Mouse (Mus musculus): ENCODE results near the gene Chsy1. TPM values are rescaled to one million over a fixed set of nuclear protein-coding genes. Genes with fewer than 3 reads are reported as not detected.

Gene Chsy1
- polyA plus RNA-seq, 1 experiment from 2014 or later, result 34.4 TPM

- Histone ChIP-seq H3K36me3 (ENCODE audit: control insufficient read depth, insufficient read depth, low read length) (no peaks in the 10 kb centered on the region), H3K4me3 (ENCODE audit: low read depth, low read length) (no peak overlapping the region), H3K9ac (ENCODE audit: low read depth, low read length) (no peak overlapping the region), H3K27ac (replicated peaks; ENCODE audit: low read depth, low read length) (no peak overlapping the region), H3K27me3 (replicated peaks; ENCODE audit: control insufficient read depth, insufficient read depth, low read length) (no peaks in the 10 kb centered on the region), H3K9me3 (ENCODE audit: control insufficient read depth, low read length) (peaks cover 10% of the 10 kb centered on the region), H3K4me1 (ENCODE audit: control insufficient read depth, insufficient read depth, low read length) (peaks cover 8% of the 10 kb centered on the region; the same call in 1 of the 2 replicates), H3K4me2 (ENCODE audit: low read depth, low read length) (no peak overlapping the region)
- WGBS, result 81% methylated on average over 3 of the region's 3 CpGs
- DNase-seq (ENCODE audit: low spot score), result no peak
- no peak for ATAC-seq (ENCODE audit: low read depth)
Measured at GRCm38 (mm10) chr7:66200383-66200782, 91.1 kb downstream of the Chsy1 start.

GRCm38 (mm10) chr7:66200791-66201450, 91.6 kb downstream of the Chsy1 start:
- ATAC-seq (ENCODE audit: low read depth), result peak; percentile 53; the same call in 1 of the 2 replicates

GRCm38 (mm10) chr7:66201657-66202056, 92.3 kb downstream of the Chsy1 start:
- Histone ChIP-seq H3K9me3 (ENCODE audit: control insufficient read depth, low read length) (peaks cover 10% of the 10 kb centered on the region), H3K27ac (replicated peaks; ENCODE audit: low read depth, low read length) (no peak overlapping the region), H3K4me1 (ENCODE audit: control insufficient read depth, insufficient read depth, low read length) (peaks cover 8% of the 10 kb centered on the region; the same call in 1 of the 2 replicates), H3K9ac (ENCODE audit: low read depth, low read length) (no peak overlapping the region), H3K36me3 (ENCODE audit: control insufficient read depth, insufficient read depth, low read length) (no peaks in the 10 kb centered on the region), H3K27me3 (replicated peaks; ENCODE audit: control insufficient read depth, insufficient read depth, low read length) (no peaks in the 10 kb centered on the region), H3K4me3 (ENCODE audit: low read depth, low read length) (no peak overlapping the region), H3K4me2 (ENCODE audit: low read depth, low read length) (no peak overlapping the region)
- ATAC-seq (ENCODE audit: low read depth) (no peak), DNase-seq (ENCODE audit: low spot score) (no peak)
- 81% methylated on average over 2 of the region's 2 CpGs for WGBS

More at GRCm38 (mm10) chr7:66200791-66201450, 91.6 kb downstream of the Chsy1 start:
- Histone ChIP-seq H3K9ac (ENCODE audit: low read depth, low read length) (no peak overlapping the region), H3K27ac (replicated peaks; ENCODE audit: low read depth, low read length) (no peak overlapping the region; the same call in 1 of the 2 replicates), H3K9me3 (ENCODE audit: control insufficient read depth, low read length) (peaks cover 10% of the 10 kb centered on the region), H3K4me2 (ENCODE audit: low read depth, low read length) (no peak overlapping the region), H3K36me3 (ENCODE audit: control insufficient read depth, insufficient read depth, low read length) (no peaks in the 10 kb centered on the region), H3K27me3 (replicated peaks; ENCODE audit: control insufficient read depth, insufficient read depth, low read length) (no peaks in the 10 kb centered on the region), H3K4me1 (ENCODE audit: control insufficient read depth, insufficient read depth, low read length) (peaks cover 8% of the 10 kb centered on the region; the same call in 1 of the 2 replicates), H3K4me3 (ENCODE audit: low read depth, low read length) (no peak overlapping the region)
- peak; percentile 50 for DNase-seq (ENCODE audit: low spot score)
- WGBS, result 28% methylated on average over 8 of the region's 8 CpGs

GRCm38 (mm10) chr7:66209920-66210319, 100.6 kb downstream of the Chsy1 start:
- ATAC-seq (ENCODE audit: low read depth) (no peak), DNase-seq (ENCODE audit: low spot score) (no peak)
- Histone ChIP-seq H3K27ac (replicated peaks; ENCODE audit: low read depth, low read length) (no peak overlapping the region), H3K4me3 (ENCODE audit: low read depth, low read length) (no peak overlapping the region), H3K4me2 (ENCODE audit: low read depth, low read length) (no peak overlapping the region), H3K36me3 (ENCODE audit: control insufficient read depth, insufficient read depth, low read length) (no peaks in the 10 kb centered on the region), H3K4me1 (ENCODE audit: control insufficient read depth, insufficient read depth, low read length) (no peaks in the 10 kb centered on the region), H3K9ac (ENCODE audit: low read depth, low read length) (no peak overlapping the region), H3K27me3 (replicated peaks; ENCODE audit: control insufficient read depth, insufficient read depth, low read length) (no peaks in the 10 kb centered on the region), H3K9me3 (ENCODE audit: control insufficient read depth, low read length) (peaks cover 12% of the 10 kb centered on the region)
- 69% methylated on average over 2 of the region's 2 CpGs for WGBS

GRCm38 (mm10) chr7:66212887-66213286, 103.6 kb downstream of the Chsy1 start:
- no peak overlapping the region for H3K9ac ChIP-seq (ENCODE audit: low read depth, low read length)
- no peaks in the 10 kb centered on the region for H3K27me3 ChIP-seq (replicated peaks; ENCODE audit: control insufficient read depth, insufficient read depth, low read length)
- no peak overlapping the region for H3K4me2 ChIP-seq (ENCODE audit: low read depth, low read length)
- H3K27ac ChIP-seq (replicated peaks; ENCODE audit: low read depth, low read length), result no peak overlapping the region
- H3K4me3 ChIP-seq (ENCODE audit: low read depth, low read length), result no peak overlapping the region
- no peaks in the 10 kb centered on the region for H3K36me3 ChIP-seq (ENCODE audit: control insufficient read depth, insufficient read depth, low read length)
- H3K9me3 ChIP-seq (ENCODE audit: control insufficient read depth, low read length), result peaks cover under 1% of the 10 kb centered on the region
- ATAC-seq (ENCODE audit: low read depth), result no peak
- no peak for DNase-seq (ENCODE audit: low spot score)
- 89% methylated on average over 1 of the region's 1 CpGs for WGBS
- peaks cover 10% of the 10 kb centered on the region for H3K4me1 ChIP-seq (ENCODE audit: control insufficient read depth, insufficient read depth, low read length)

GRCm38 (mm10) chr7:66214477-66214876, 105.2 kb downstream of the Chsy1 start:
- WGBS, result 72% methylated on average over 6 of the region's 6 CpGs
- Histone ChIP-seq H3K36me3 (ENCODE audit: control insufficient read depth, insufficient read depth, low read length) (no peaks in the 10 kb centered on the region), H3K9ac (ENCODE audit: low read depth, low read length) (no peak overlapping the region), H3K27me3 (replicated peaks; ENCODE audit: control insufficient read depth, insufficient read depth, low read length) (no peaks in the 10 kb centered on the region), H3K4me2 (ENCODE audit: low read depth, low read length) (no peak overlapping the region), H3K4me3 (ENCODE audit: low read depth, low read length) (no peak overlapping the region), H3K4me1 (ENCODE audit: control insufficient read depth, insufficient read depth, low read length) (peaks cover 24% of the 10 kb centered on the region), H3K9me3 (ENCODE audit: control insufficient read depth, low read length) (no peaks in the 10 kb centered on the region), H3K27ac (replicated peaks; ENCODE audit: low read depth, low read length) (no peak overlapping the region)
- ATAC-seq (ENCODE audit: low read depth) (no peak), DNase-seq (ENCODE audit: low spot score) (no peak)

- Histone ChIP-seq H3K9me3 (ENCODE audit: control insufficient read depth, low read length) (no peaks in the 10 kb centered on the region), H3K27me3 (replicated peaks; ENCODE audit: control insufficient read depth, insufficient read depth, low read length) (no peaks in the 10 kb centered on the region), H3K4me3 (ENCODE audit: low read depth, low read length) (no peak overlapping the region), H3K27ac (replicated peaks; ENCODE audit: low read depth, low read length) (no peak overlapping the region), H3K4me2 (ENCODE audit: low read depth, low read length) (no peak overlapping the region), H3K36me3 (ENCODE audit: control insufficient read depth, insufficient read depth, low read length) (no peaks in the 10 kb centered on the region), H3K4me1 (ENCODE audit: control insufficient read depth, insufficient read depth, low read length) (peaks cover 24% of the 10 kb centered on the region), H3K9ac (ENCODE audit: low read depth, low read length) (no peak overlapping the region)
- 83% methylated on average over 1 of the region's 1 CpGs for WGBS
- no peak for ATAC-seq (ENCODE audit: low read depth)
- DNase-seq (ENCODE audit: low spot score), result no peak
Measured at GRCm38 (mm10) chr7:66215911-66216310, 106.6 kb downstream of the Chsy1 start.

- no peaks in the 10 kb centered on the region for H3K36me3 ChIP-seq (ENCODE audit: control insufficient read depth, insufficient read depth, low read length)
- no peak overlapping the region for H3K4me2 ChIP-seq (ENCODE audit: low read depth, low read length)
- no peak overlapping the region for H3K9ac ChIP-seq (ENCODE audit: low read depth, low read length)
- DNase-seq (ENCODE audit: low spot score), result no peak
- H3K27me3 ChIP-seq (replicated peaks; ENCODE audit: control insufficient read depth, insufficient read depth, low read length), result no peaks in the 10 kb centered on the region
- H3K4me3 ChIP-seq (ENCODE audit: low read depth, low read length), result no peak overlapping the region
- ATAC-seq (ENCODE audit: low read depth), result no peak
- peak overlapping the region; percentile 91; the same call in 1 of the 2 replicates for H3K27ac ChIP-seq (replicated peaks; ENCODE audit: low read depth, low read length)
- 77% methylated on average over 7 of the region's 7 CpGs for WGBS
- H3K4me1 ChIP-seq (ENCODE audit: control insufficient read depth, insufficient read depth, low read length), result peaks cover 24% of the 10 kb centered on the region
- H3K9me3 ChIP-seq (ENCODE audit: control insufficient read depth, low read length), result no peaks in the 10 kb centered on the region
Measured at GRCm38 (mm10) chr7:66217011-66217410, 107.7 kb downstream of the Chsy1 start.

GRCm38 (mm10) chr7:66217531-66218094, 108.3 kb downstream of the Chsy1 start:
- Histone ChIP-seq H3K36me3 (ENCODE audit: control insufficient read depth, insufficient read depth, low read length) (no peaks in the 10 kb centered on the region), H3K9ac (ENCODE audit: low read depth, low read length) (no peak overlapping the region), H3K4me2 (ENCODE audit: low read depth, low read length) (peak overlapping the region; percentile 24; the same call in 1 of the 2 replicates), H3K9me3 (ENCODE audit: control insufficient read depth, low read length) (no peaks in the 10 kb centered on the region), H3K4me1 (ENCODE audit: control insufficient read depth, insufficient read depth, low read length) (peaks cover 27% of the 10 kb centered on the region), H3K27ac (replicated peaks; ENCODE audit: low read depth, low read length) (peak overlapping the region; percentile 91), H3K4me3 (ENCODE audit: low read depth, low read length) (no peak overlapping the region), H3K27me3 (replicated peaks; ENCODE audit: control insufficient read depth, insufficient read depth, low read length) (no peaks in the 10 kb centered on the region)
- 60% methylated on average over 7 of the region's 7 CpGs for WGBS
- no peak for DNase-seq (ENCODE audit: low spot score)
- ATAC-seq (ENCODE audit: low read depth), result no peak
